11 mouse cellular contexts compared by ENCODE assay signal in the genomic region with DNA sequence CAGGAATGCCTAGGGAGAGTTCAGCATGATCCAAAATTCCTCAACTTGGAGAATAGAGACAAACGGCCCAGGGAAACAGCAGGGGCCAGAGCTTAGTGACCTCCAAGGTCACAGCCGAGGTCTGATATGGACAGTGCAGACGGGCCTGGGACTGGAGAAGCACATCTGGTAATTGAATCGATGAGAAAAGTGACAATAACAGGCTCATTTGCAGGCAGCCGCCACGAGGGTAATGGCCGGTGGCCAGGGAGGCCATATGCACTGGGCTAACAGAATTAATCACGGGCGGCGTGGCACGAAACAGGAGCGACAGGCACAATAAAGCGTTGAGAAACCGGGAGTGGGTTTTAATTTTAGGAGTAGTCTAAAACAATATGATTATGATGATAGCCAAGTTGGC.
DNase-seq lines count a peak whose midpoint lies in the region; ATAC-seq and TF ChIP-seq lines count a peak whose summit lies in the region.
"Had no signal": no experiment of that assay in that cellular context is flagged by ENCODE, and none has a peak within 500 bp of the region (broad histone marks: within the 10 kb centered on the region; RNA-seq: fewer than 3 reads in every experiment).

No protein-coding gene starts in this region.

- TF ChIP-seq POLR2A in brain, embryonic 14.5 days (IDR thresholded peaks at IDR 0.05; ENCODE audit: borderline replicate concordance, extremely low read depth, insufficient read depth, insufficient read length, poor library complexity, severe bottlenecking) = no peak

- H3K9me3 ChIP-seq in forebrain, embryonic 14.5 days (replicated peaks; ENCODE audit: control insufficient read depth, low read length) = no peaks in the 10 kb centered on the region
- H3K9me3 ChIP-seq in forebrain, embryonic 12.5 days = no peaks in the 10 kb centered on the region
- H3K9me3 ChIP-seq in hindbrain, embryonic 16.5 days (ENCODE audit: control insufficient read depth, low read length) = no peaks in the 10 kb centered on the region

- DNase-seq in forebrain, embryonic 14.5 days (ENCODE audit: low spot score) = peak; percentile 57
- DNase-seq in brain, embryonic 14.5 days (ENCODE audit: low read depth) = peak; percentile 72
- DNase-seq in cerebellum, postnatal 25 days = peak; percentile 64 to 80
- DNase-seq in testis, postnatal 10 days (ENCODE audit: low spot score) = no peak
- no peak for DNase-seq in left cerebral cortex, adult 18-20 months (ENCODE audit: low spot score in 2 of 2)
- DNase-seq: liver, postnatal 0 days; thymus, postnatal 25 days had no signal

- no peak overlapping the region for H3K4me3 ChIP-seq in forebrain, embryonic 14.5 days (ENCODE audit: low read depth, low read length)
- H3K4me3 ChIP-seq in forebrain, embryonic 12.5 days (replicated peaks) = no peak overlapping the region
- no peak overlapping the region for H3K4me3 ChIP-seq in hindbrain, embryonic 16.5 days (ENCODE audit: low read length)

- H3K36me3 ChIP-seq in forebrain, embryonic 14.5 days (ENCODE audit: control insufficient read depth, insufficient read depth, low read length) = no peaks in the 10 kb centered on the region
- H3K36me3 ChIP-seq in forebrain, embryonic 12.5 days (replicated peaks) = no peaks in the 10 kb centered on the region
- H3K36me3 ChIP-seq in hindbrain, embryonic 16.5 days (ENCODE audit: control insufficient read depth, insufficient read depth, low read length) = no peaks in the 10 kb centered on the region

- no peak overlapping the region for H3K4me2 ChIP-seq in forebrain, embryonic 14.5 days (ENCODE audit: low read length)
- no peak overlapping the region for H3K4me2 ChIP-seq in forebrain, embryonic 12.5 days
- H3K4me2 ChIP-seq in hindbrain, embryonic 16.5 days (ENCODE audit: low read length) = 0 out of 2 replicates have a peak overlapping the region, but pooled peaks have one; percentile 5

- H3K27ac ChIP-seq in forebrain, embryonic 14.5 days (ENCODE audit: low read depth, low read length) = peak overlapping the region; percentile 16; the same call in 1 of the 2 replicates
- H3K27ac ChIP-seq in forebrain, embryonic 12.5 days = no peak overlapping the region
- no peak overlapping the region for H3K27ac ChIP-seq in hindbrain, embryonic 16.5 days (ENCODE audit: low read depth, low read length)

- no peak overlapping the region for H3K9ac ChIP-seq in forebrain, embryonic 14.5 days (ENCODE audit: low read length)
- no peak overlapping the region for H3K9ac ChIP-seq in forebrain, embryonic 12.5 days
- H3K9ac ChIP-seq in hindbrain, embryonic 16.5 days (ENCODE audit: low read depth, low read length) = no peak overlapping the region
- H3K9ac ChIP-seq: liver, postnatal 0 days had no signal

- no peaks in the 10 kb centered on the region for H3K27me3 ChIP-seq in forebrain, embryonic 14.5 days (replicated peaks; ENCODE audit: control insufficient read depth, insufficient read depth, low read length)
- 0 out of 2 replicates have a peak, but pooled peaks cover 2% of the 10 kb centered on the region for H3K27me3 ChIP-seq in forebrain, embryonic 12.5 days
- no peaks in the 10 kb centered on the region for H3K27me3 ChIP-seq in hindbrain, embryonic 16.5 days (replicated peaks; ENCODE audit: control insufficient read depth, insufficient read depth, low read length)

- ATAC-seq in forebrain, embryonic 14.5 days = no peak
- ATAC-seq in forebrain, embryonic 12.5 days (ENCODE audit: low FRiP score) = no peak
- ATAC-seq in hindbrain, embryonic 16.5 days = peak; percentile 49; the same call in 1 of the 2 replicates
- no peak for ATAC-seq in CD4-positive, CD25-positive, alpha-beta regulatory T cell, adult 4 months
- ATAC-seq: intestine, postnatal 0 days; liver, postnatal 0 days had no signal

- TF ChIP-seq CTCF in brain, embryonic 14.5 days (IDR thresholded peaks at IDR 0.05; ENCODE audit: borderline replicate concordance, extremely low read depth, insufficient read depth, insufficient read length) = no peak

- WGBS in forebrain, embryonic 14.5 days = 33% methylated on average over 14 of the region's 14 CpGs
- WGBS in forebrain, embryonic 12.5 days = 43% methylated on average over 14 of the region's 14 CpGs
- WGBS in hindbrain, embryonic 16.5 days = 12% methylated on average over 14 of the region's 14 CpGs

- H3K4me1 ChIP-seq in forebrain, embryonic 14.5 days (ENCODE audit: control insufficient read depth, insufficient read depth, low read length) = peaks cover 10% of the 10 kb centered on the region
- peaks cover 11% of the 10 kb centered on the region for H3K4me1 ChIP-seq in forebrain, embryonic 12.5 days
- peaks cover 7% of the 10 kb centered on the region for H3K4me1 ChIP-seq in hindbrain, embryonic 16.5 days (ENCODE audit: control insufficient read depth, insufficient read depth, low read depth, low read length)

Comparison
In these comparisons a context has a peak if more than half of its experiments do, and no peak if none do; other contexts are left out.
1. DNase-seq: peak in forebrain, embryonic 14.5 days (single experiment), brain, embryonic 14.5 days (single experiment) and cerebellum, postnatal 25 days (2 of 2); none in testis, postnatal 10 days (single experiment) and left cerebral cortex, adult 18-20 months (0 of 2).